In the genomic region with DNA sequence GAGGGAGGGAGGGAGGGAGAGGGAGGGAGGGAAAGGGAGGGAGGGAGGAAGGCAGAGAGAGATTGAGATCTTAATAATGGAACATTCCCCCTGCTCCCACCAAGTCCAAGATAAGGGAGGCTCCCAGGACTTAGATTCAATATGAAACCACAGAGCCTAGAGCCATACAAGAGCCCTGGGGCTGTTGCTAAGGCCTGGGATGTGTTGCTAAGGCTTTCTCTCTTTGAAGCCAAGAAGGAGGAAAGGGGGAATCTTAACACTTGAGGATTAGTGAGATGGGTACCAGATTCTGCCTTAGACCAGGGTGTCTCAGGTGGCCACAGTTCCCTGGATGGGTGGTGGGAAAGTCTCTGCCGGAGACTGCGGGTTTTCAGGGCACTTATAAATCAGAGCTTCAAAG, we compare ENCODE assay signal across 17 mouse cellular contexts.
DNase-seq lines count a peak whose midpoint lies in the region; ATAC-seq lines count a peak whose summit lies in the region.
"Had no signal": no experiment of that assay in that cellular context is flagged by ENCODE, and none has a peak within 500 bp of the region (broad histone marks: within the 10 kb centered on the region; RNA-seq: fewer than 3 reads in every experiment).

No protein-coding gene starts in this region.

- DNase-seq in forebrain, embryonic 14.5 days (ENCODE audit: low spot score), result peak; percentile 6
- DNase-seq in adrenal gland, adult 18-20 months (ENCODE audit: low spot score in 2 of 2), result no peak
- DNase-seq: adrenal gland, adult 2 months; adrenal gland, postnatal 25 days; cerebellum, adult 2 months; cerebellum, postnatal 10 days; gastrocnemius, postnatal 36 days; heart, postnatal 36 days had no signal

- H3K36me3 ChIP-seq in forebrain, embryonic 14.5 days (ENCODE audit: control insufficient read depth, insufficient read depth, low read length), result no peaks in the 10 kb centered on the region
- no peaks in the 10 kb centered on the region for H3K36me3 ChIP-seq in forebrain, embryonic 16.5 days (ENCODE audit: control insufficient read depth, insufficient read depth)
- no peaks in the 10 kb centered on the region for H3K36me3 ChIP-seq in midbrain, embryonic 12.5 days
- H3K36me3 ChIP-seq in midbrain, embryonic 13.5 days, result no peaks in the 10 kb centered on the region
- H3K36me3 ChIP-seq in midbrain, embryonic 15.5 days (replicated peaks), result no peaks in the 10 kb centered on the region
- no peaks in the 10 kb centered on the region for H3K36me3 ChIP-seq in intestine, embryonic 16.5 days (ENCODE audit: control insufficient read depth, insufficient read depth, low read length)
- H3K36me3 ChIP-seq: embryonic facial prominence, embryonic 12.5 days; heart, embryonic 13.5 days had no signal

- no peaks in the 10 kb centered on the region for H3K27me3 ChIP-seq in forebrain, embryonic 14.5 days (replicated peaks; ENCODE audit: control insufficient read depth, insufficient read depth, low read length)
- H3K27me3 ChIP-seq in forebrain, embryonic 16.5 days (replicated peaks; ENCODE audit: control insufficient read depth, insufficient read depth, low read length), result no peaks in the 10 kb centered on the region
- H3K27me3 ChIP-seq in midbrain, embryonic 12.5 days, result no peaks in the 10 kb centered on the region
- no peaks in the 10 kb centered on the region for H3K27me3 ChIP-seq in midbrain, embryonic 13.5 days
- H3K27me3 ChIP-seq in midbrain, embryonic 15.5 days (replicated peaks), result no peaks in the 10 kb centered on the region
- no peaks in the 10 kb centered on the region for H3K27me3 ChIP-seq in intestine, embryonic 16.5 days (replicated peaks; ENCODE audit: control insufficient read depth, insufficient read depth, low read length)
- H3K27me3 ChIP-seq: embryonic facial prominence, embryonic 12.5 days; heart, embryonic 13.5 days had no signal

- ATAC-seq in forebrain, embryonic 14.5 days, result no peak
- no peak for ATAC-seq in forebrain, embryonic 16.5 days
- ATAC-seq in midbrain, embryonic 12.5 days (ENCODE audit: low FRiP score, low read depth), result peak; percentile 48
- no peak for ATAC-seq in midbrain, embryonic 13.5 days
- peak; percentile 55 for ATAC-seq in midbrain, embryonic 15.5 days (replicated peaks)
- ATAC-seq in intestine, embryonic 16.5 days, result no peak
- ATAC-seq: activated CD4-positive, CD25-positive, alpha-beta regulatory T cell, adult 4 months; hindbrain, embryonic 16.5 days had no signal

- H3K9me3 ChIP-seq in forebrain, embryonic 14.5 days (replicated peaks; ENCODE audit: control insufficient read depth, low read length), result no peaks in the 10 kb centered on the region
- H3K9me3 ChIP-seq in forebrain, embryonic 16.5 days (ENCODE audit: control insufficient read depth, low read length), result no peaks in the 10 kb centered on the region
- no peaks in the 10 kb centered on the region for H3K9me3 ChIP-seq in midbrain, embryonic 12.5 days
- H3K9me3 ChIP-seq in midbrain, embryonic 13.5 days, result no peaks in the 10 kb centered on the region
- no peaks in the 10 kb centered on the region for H3K9me3 ChIP-seq in midbrain, embryonic 15.5 days
- no peaks in the 10 kb centered on the region for H3K9me3 ChIP-seq in intestine, embryonic 16.5 days (ENCODE audit: control insufficient read depth, low read length)
- H3K9me3 ChIP-seq: embryonic facial prominence, embryonic 12.5 days; heart, embryonic 13.5 days had no signal

- H3K4me2 ChIP-seq in forebrain, embryonic 14.5 days (ENCODE audit: low read length), result no peak overlapping the region
- no peak overlapping the region for H3K4me2 ChIP-seq in forebrain, embryonic 16.5 days (ENCODE audit: low read length)
- no peak overlapping the region for H3K4me2 ChIP-seq in midbrain, embryonic 12.5 days (replicated peaks)
- H3K4me2 ChIP-seq in midbrain, embryonic 13.5 days (replicated peaks), result no peak overlapping the region
- no peak overlapping the region for H3K4me2 ChIP-seq in midbrain, embryonic 15.5 days
- no peak overlapping the region for H3K4me2 ChIP-seq in intestine, embryonic 16.5 days (ENCODE audit: low read depth, low read length)
- H3K4me2 ChIP-seq: embryonic facial prominence, embryonic 12.5 days; heart, embryonic 13.5 days had no signal

- no peak overlapping the region for H3K4me3 ChIP-seq in forebrain, embryonic 14.5 days (ENCODE audit: low read depth, low read length)
- H3K4me3 ChIP-seq in forebrain, embryonic 16.5 days (replicated peaks; ENCODE audit: low read length), result no peak overlapping the region
- no peak overlapping the region for H3K4me3 ChIP-seq in midbrain, embryonic 12.5 days
- H3K4me3 ChIP-seq in midbrain, embryonic 13.5 days (replicated peaks), result no peak overlapping the region
- H3K4me3 ChIP-seq in midbrain, embryonic 15.5 days, result no peak overlapping the region
- no peak overlapping the region for H3K4me3 ChIP-seq in intestine, embryonic 16.5 days (ENCODE audit: low read length)
- H3K4me3 ChIP-seq: embryonic facial prominence, embryonic 12.5 days; heart, embryonic 13.5 days had no signal

- H3K27ac ChIP-seq in forebrain, embryonic 14.5 days (ENCODE audit: low read depth, low read length), result no peak overlapping the region
- no peak overlapping the region for H3K27ac ChIP-seq in forebrain, embryonic 16.5 days (ENCODE audit: low read length)
- H3K27ac ChIP-seq in midbrain, embryonic 12.5 days (replicated peaks), result no peak overlapping the region
- no peak overlapping the region for H3K27ac ChIP-seq in midbrain, embryonic 13.5 days
- H3K27ac ChIP-seq in midbrain, embryonic 15.5 days, result no peak overlapping the region
- no peak overlapping the region for H3K27ac ChIP-seq in intestine, embryonic 16.5 days (ENCODE audit: low read length)
- H3K27ac ChIP-seq: embryonic facial prominence, embryonic 12.5 days; heart, embryonic 13.5 days had no signal

- H3K9ac ChIP-seq in forebrain, embryonic 14.5 days (ENCODE audit: low read length), result no peak overlapping the region
- no peak overlapping the region for H3K9ac ChIP-seq in forebrain, embryonic 16.5 days (replicated peaks; ENCODE audit: low read depth, low read length)
- H3K9ac ChIP-seq in midbrain, embryonic 12.5 days (replicated peaks), result no peak overlapping the region
- H3K9ac ChIP-seq in midbrain, embryonic 13.5 days (replicated peaks), result no peak overlapping the region
- H3K9ac ChIP-seq in midbrain, embryonic 15.5 days, result no peak overlapping the region
- no peak overlapping the region for H3K9ac ChIP-seq in intestine, embryonic 16.5 days (ENCODE audit: low read depth, low read length)
- H3K9ac ChIP-seq: embryonic facial prominence, embryonic 12.5 days; heart, embryonic 13.5 days had no signal

- H3K4me1 ChIP-seq in forebrain, embryonic 14.5 days (ENCODE audit: control insufficient read depth, insufficient read depth, low read length), result peaks cover 7% of the 10 kb centered on the region; the same call in 1 of the 2 replicates
- peaks cover 11% of the 10 kb centered on the region for H3K4me1 ChIP-seq in forebrain, embryonic 16.5 days (replicated peaks; ENCODE audit: control insufficient read depth, insufficient read depth, low read length)
- peaks cover 8% of the 10 kb centered on the region; the same call in 1 of the 2 replicates for H3K4me1 ChIP-seq in midbrain, embryonic 12.5 days
- peaks cover 14% of the 10 kb centered on the region for H3K4me1 ChIP-seq in midbrain, embryonic 13.5 days (replicated peaks)
- peaks cover 5% of the 10 kb centered on the region; the same call in 1 of the 2 replicates for H3K4me1 ChIP-seq in midbrain, embryonic 15.5 days
- H3K4me1 ChIP-seq in intestine, embryonic 16.5 days (ENCODE audit: control insufficient read depth, insufficient read depth, low read length), result peaks cover 4% of the 10 kb centered on the region; the same call in 1 of the 2 replicates

- 97% methylated on average over 2 of the region's 2 CpGs for WGBS in forebrain, embryonic 14.5 days
- 93% methylated on average over 2 of the region's 2 CpGs for WGBS in forebrain, embryonic 16.5 days
- 58% methylated on average over 2 of the region's 2 CpGs for WGBS in midbrain, embryonic 12.5 days
- WGBS in midbrain, embryonic 13.5 days, result 45% methylated on average over 2 of the region's 2 CpGs
- WGBS in midbrain, embryonic 15.5 days, result 41% methylated on average over 2 of the region's 2 CpGs
- 52% methylated on average over 2 of the region's 2 CpGs for WGBS in intestine, embryonic 16.5 days

Comparison
In these comparisons a context has a peak if more than half of its experiments do, and no peak if none do; other contexts are left out.
1. ATAC-seq: peak in midbrain, embryonic 12.5 days (single experiment) and midbrain, embryonic 15.5 days (single experiment); none in forebrain, embryonic 14.5 days (single experiment), forebrain, embryonic 16.5 days (single experiment), midbrain, embryonic 13.5 days (single experiment) and intestine, embryonic 16.5 days (single experiment).